Mouse (Mus musculus) stomach, postnatal 0 days (tissue): ENCODE data around the gene Rrp8.

Experiments used
- CTCF ChIP-seq: IDR thresholded peaks from 2 replicates; pipeline ENCODE4 v1.5.1; 2016; ENCODE audit warnings: antibody characterized with exemption, low read depth, mild to moderate bottlenecking, moderate library complexity
- EP300 ChIP-seq: optimal IDR thresholded peaks from 2 replicates; pipeline ENCODE3; 2016; ENCODE audit warnings: antibody characterized with exemption

DNA sequence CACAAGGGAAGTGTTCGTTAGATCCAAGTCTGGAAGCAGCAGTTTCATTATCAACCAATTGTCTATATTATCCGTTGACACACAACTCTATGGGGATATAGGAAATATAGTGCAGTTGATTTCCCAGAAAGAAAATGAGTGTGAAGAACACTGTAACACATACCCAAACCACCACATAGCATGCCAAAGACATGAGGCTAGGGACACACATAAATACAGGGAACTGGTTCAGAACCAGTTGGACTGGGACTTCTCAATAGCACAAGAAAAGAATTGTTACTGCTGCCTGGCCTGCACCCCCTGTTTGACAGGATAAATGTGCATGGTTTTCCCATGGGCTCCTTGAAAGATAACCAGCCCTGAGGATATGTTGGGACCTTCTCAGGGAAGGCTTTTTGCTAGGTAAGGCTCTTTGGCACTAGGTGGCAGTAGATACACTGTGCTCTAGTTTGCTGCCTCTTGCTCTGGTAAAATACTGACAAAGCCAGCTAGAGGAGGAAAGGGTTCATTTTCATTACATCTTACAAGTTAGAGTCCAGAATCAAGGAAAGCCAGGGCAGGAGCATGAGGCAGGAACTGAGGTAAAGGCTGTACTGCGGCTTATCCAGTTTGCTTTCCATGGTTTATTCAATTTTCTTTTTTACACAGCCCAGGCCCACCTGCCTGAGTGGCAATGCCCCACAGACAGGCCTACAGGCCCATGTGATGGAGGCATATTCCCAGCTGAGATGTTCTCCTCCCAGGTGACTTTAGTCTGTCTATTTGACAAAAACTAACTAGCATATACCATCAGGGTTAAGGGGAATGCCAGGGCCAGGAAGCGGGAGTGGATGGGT is 10.8 kb downstream of the Rrp8 start:
- TF ChIP-seq CTCF, result peak; percentile 95
- TF ChIP-seq EP300, result no peak
